Comparison of ENCODE assay signal across 8 mouse cellular contexts in genomic region chr10:51677548-51678250, GRCm38 (mm10). TPM values are rescaled to one million over a fixed set of nuclear protein-coding genes. Genes with fewer than 3 reads are reported as not detected.
DNase-seq lines count a peak whose midpoint lies in the region; ATAC-seq lines count a peak whose summit lies in the region.
"Had no signal": no experiment of that assay in that cellular context is flagged by ENCODE, and none has a peak within 500 bp of the region (broad histone marks: within the 10 kb centered on the region; RNA-seq: fewer than 3 reads in every experiment).

Rfx6 (plus strand) TSS chr10:51677756.

- peak; percentile 4 for DNase-seq in ovary, postnatal 14 days (ENCODE audit: low spot score)
- no peak for DNase-seq in ovary, postnatal 10 days (ENCODE audit: low spot score)
- peak; percentile 11 for DNase-seq in embryonic facial prominence, embryonic 14.5 days (ENCODE audit: low spot score)
- peak; percentile 3 for DNase-seq in lung, postnatal 36 days

- peak within 1 kb of the TSS; percentile 71 for H3K4me2 ChIP-seq in embryonic facial prominence, embryonic 14.5 days (ENCODE audit: low read depth, low read length)
- H3K4me2 ChIP-seq in kidney, embryonic 15.5 days, result peak within 1 kb of the TSS; percentile 73
- H3K4me2 ChIP-seq in stomach, embryonic 16.5 days (ENCODE audit: low read depth, low read length), result peak within 1 kb of the TSS; percentile 83

- peak within 1 kb of the TSS; percentile 39 for H3K4me3 ChIP-seq in embryonic facial prominence, embryonic 14.5 days (ENCODE audit: low read depth, low read length)
- H3K4me3 ChIP-seq in kidney, embryonic 15.5 days (replicated peaks), result peak within 1 kb of the TSS; percentile 41
- H3K4me3 ChIP-seq in stomach, embryonic 16.5 days (replicated peaks; ENCODE audit: low read length), result peak within 1 kb of the TSS; percentile 49
- H3K4me3 ChIP-seq: erythroblast, embryonic 14.5 days had no signal

- ATAC-seq in embryonic facial prominence, embryonic 14.5 days (ENCODE audit: low read depth), result peak; percentile 82
- peak; percentile 67; the same call in 1 of the 2 replicates for ATAC-seq in kidney, embryonic 15.5 days (replicated peaks; ENCODE audit: low FRiP score)
- ATAC-seq in stomach, embryonic 16.5 days (ENCODE audit: insufficient read depth, low FRiP score), result peak; percentile 47
- no peak for ATAC-seq in erythroblast, adult 5-6 weeks (replicated peaks; ENCODE audit: low FRiP score, poor library complexity, severe bottlenecking)

- H3K27ac ChIP-seq in embryonic facial prominence, embryonic 14.5 days (replicated peaks; ENCODE audit: low read depth, low read length), result no peak within 1 kb of the TSS
- no peak within 1 kb of the TSS for H3K27ac ChIP-seq in kidney, embryonic 15.5 days
- H3K27ac ChIP-seq in stomach, embryonic 16.5 days (ENCODE audit: low read length), result no peak within 1 kb of the TSS

- H3K36me3 ChIP-seq in embryonic facial prominence, embryonic 14.5 days (ENCODE audit: control insufficient read depth, insufficient read depth, low read length), result no peaks in the 10 kb centered on the region
- no peaks in the 10 kb centered on the region for H3K36me3 ChIP-seq in kidney, embryonic 15.5 days
- no peaks in the 10 kb centered on the region for H3K36me3 ChIP-seq in stomach, embryonic 16.5 days (ENCODE audit: control insufficient read depth, insufficient read depth, low read length)

- no peaks in the 10 kb centered on the region for H3K9me3 ChIP-seq in embryonic facial prominence, embryonic 14.5 days (ENCODE audit: control insufficient read depth, low read length)
- H3K9me3 ChIP-seq in kidney, embryonic 15.5 days (replicated peaks), result no peaks in the 10 kb centered on the region
- no peaks in the 10 kb centered on the region for H3K9me3 ChIP-seq in stomach, embryonic 16.5 days (replicated peaks; ENCODE audit: control insufficient read depth, low read length)

- WGBS in embryonic facial prominence, embryonic 14.5 days, result under 1% methylated on average over 33 of the region's 38 CpGs
- 1% methylated on average over 38 of the region's 38 CpGs for WGBS in kidney, embryonic 15.5 days
- 1% methylated on average over 38 of the region's 38 CpGs for WGBS in stomach, embryonic 16.5 days

- H3K9ac ChIP-seq in embryonic facial prominence, embryonic 14.5 days (ENCODE audit: low read depth, low read length), result 0 out of 2 replicates have a peak within 1 kb of the TSS, but pooled peaks have one; percentile 42
- no peak within 1 kb of the TSS for H3K9ac ChIP-seq in kidney, embryonic 15.5 days
- H3K9ac ChIP-seq in stomach, embryonic 16.5 days (ENCODE audit: low read length), result peak within 1 kb of the TSS; percentile 58; the same call in 1 of the 2 replicates

- peaks cover 26% of the 10 kb centered on the region for H3K27me3 ChIP-seq in embryonic facial prominence, embryonic 14.5 days (replicated peaks; ENCODE audit: control insufficient read depth, insufficient read depth, low read length)
- peaks cover 32% of the 10 kb centered on the region for H3K27me3 ChIP-seq in kidney, embryonic 15.5 days
- peaks cover 4% of the 10 kb centered on the region for H3K27me3 ChIP-seq in stomach, embryonic 16.5 days (ENCODE audit: control insufficient read depth, insufficient read depth, low read length)

- H3K4me1 ChIP-seq in embryonic facial prominence, embryonic 14.5 days (ENCODE audit: control insufficient read depth, insufficient read depth, low read length), result no peaks in the 10 kb centered on the region
- H3K4me1 ChIP-seq in kidney, embryonic 15.5 days, result peaks cover 12% of the 10 kb centered on the region
- no peaks in the 10 kb centered on the region for H3K4me1 ChIP-seq in stomach, embryonic 16.5 days (ENCODE audit: control insufficient read depth, insufficient read depth, low read length)

RNA-seq across cellular contexts. Expression of gene Rfx6, which starts in this region (rescaled TPM):
- not detected in 2 replicates for polyA plus RNA-seq in embryonic facial prominence, embryonic 14.5 days (2014; fragmentation: Nextera tagmentation; extraction: Ambion mirVana)
- 0.06 TPM in 1 of 2 replicates, not detected in the other for polyA plus RNA-seq in kidney, embryonic 15.5 days (2015; fragmentation: Nextera tagmentation; extraction: Ambion mirVana)
- polyA plus RNA-seq in stomach, embryonic 16.5 days (2015; fragmentation: Nextera tagmentation; extraction: Ambion mirVana), result 1.0 and 1.3 TPM in 2 replicates
- total RNA-seq in erythroblast, adult 5-6 weeks (2015; ENCODE audit: low replicate concordance), result not detected in 2 replicates
- total RNA-seq in erythroblast, adult 5-6 weeks (2017; ENCODE audit: low replicate concordance), result not detected in 2 replicates
- polyA plus RNA-seq: erythroblast, embryonic 14.5 days had no signal

Comparison
In these comparisons a context has a peak if more than half of its experiments do, and no peak if none do; other contexts are left out.
1. Peak in DNase-seq, ATAC-seq, H3K4me3 ChIP-seq, H3K9ac ChIP-seq and H3K4me2 ChIP-seq in embryonic facial prominence, embryonic 14.5 days; RNA of the gene not detected or under 1 TPM.
2. Peak in ATAC-seq, H3K4me3 ChIP-seq and H3K4me2 ChIP-seq in kidney, embryonic 15.5 days; RNA of the gene not detected or under 1 TPM.